Comparison of ENCODE assay signal across 17 mouse cellular contexts in the genomic region with DNA sequence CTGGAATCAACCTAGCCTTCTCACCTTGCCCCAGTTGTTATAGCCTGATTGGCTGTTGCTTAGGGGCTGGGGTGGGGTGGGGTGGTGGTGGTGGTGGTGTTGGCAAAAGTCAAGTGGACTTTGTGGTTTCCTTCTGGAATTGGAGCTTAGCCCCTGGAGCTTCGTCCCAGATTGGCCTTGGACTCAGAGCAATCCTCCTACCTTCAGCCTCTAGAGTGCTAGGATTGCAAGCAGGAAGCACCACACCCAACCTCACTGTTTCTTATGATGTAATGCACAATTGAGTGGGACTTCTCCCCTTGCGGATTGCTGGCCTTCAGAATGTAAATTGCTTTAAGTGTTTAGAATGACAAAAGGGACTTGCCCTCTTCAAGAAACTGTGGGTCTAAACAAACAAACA.
"Had no signal": no experiment of that assay in that cellular context is flagged by ENCODE, and none has a peak within 500 bp of the region (broad histone marks: within the 10 kb centered on the region; RNA-seq: fewer than 3 reads in every experiment).

No protein-coding gene starts in this region.

- H3K27ac ChIP-seq: kidney, embryonic 15.5 days; limb, embryonic 12.5 days; limb, embryonic 15.5 days; liver, embryonic 13.5 days; macrophage; midbrain, embryonic 10.5 days; stomach, embryonic 15.5 days had no signal

- H3K36me3 ChIP-seq: kidney, embryonic 15.5 days; limb, embryonic 12.5 days; limb, embryonic 15.5 days; liver, embryonic 13.5 days; midbrain, embryonic 10.5 days; stomach, embryonic 15.5 days had no signal

- DNase-seq: kidney, adult 11 months; kidney, adult 8-10 months; kidney, postnatal 10 days; kidney, postnatal 36 days; left cerebral cortex, postnatal 4 days; liver, embryonic 13.5 days; lung, adult 2 months; midbrain, embryonic 14.5 days; thymus, adult 18-20 months; thymus, postnatal 36 days had no signal

- H3K4me2 ChIP-seq: kidney, embryonic 15.5 days; limb, embryonic 12.5 days; limb, embryonic 15.5 days; liver, embryonic 13.5 days; stomach, embryonic 15.5 days had no signal

- H3K9ac ChIP-seq: kidney, embryonic 15.5 days; limb, embryonic 12.5 days; limb, embryonic 15.5 days; liver, embryonic 13.5 days; stomach, embryonic 15.5 days had no signal

- H3K27me3 ChIP-seq: kidney, embryonic 15.5 days; limb, embryonic 12.5 days; limb, embryonic 15.5 days; liver, embryonic 13.5 days; megakaryocyte, embryonic 14.5 days; stomach, embryonic 15.5 days had no signal

- H3K4me3 ChIP-seq: kidney, embryonic 15.5 days; limb, embryonic 12.5 days; limb, embryonic 15.5 days; liver, embryonic 13.5 days; megakaryocyte, embryonic 14.5 days; midbrain, embryonic 10.5 days; stomach, embryonic 15.5 days had no signal

- H3K9me3 ChIP-seq: stomach, embryonic 15.5 days had no signal

- H3K4me1 ChIP-seq: kidney, embryonic 15.5 days; limb, embryonic 12.5 days; limb, embryonic 15.5 days; liver, embryonic 13.5 days; megakaryocyte, embryonic 14.5 days; midbrain, embryonic 10.5 days; stomach, embryonic 15.5 days had no signal
